Mouse (Mus musculus) C2C12 (cell line): ENCODE data around the gene Crispld2. TPM values are rescaled to one million over a fixed set of nuclear protein-coding genes. Genes with fewer than 3 reads are reported as not detected.

Experiments
- H3K27me3 ChIP-seq: one replicate; pipeline ENCODE4 v1.6.1; 2011; ENCODE audit not compliant: control insufficient read depth, insufficient read depth, insufficient read length
- H3K36me3 ChIP-seq: one replicate; pipeline ENCODE4 v1.6.1; 2011; ENCODE audit not compliant: control insufficient read depth, insufficient read depth
- H3K4me3 ChIP-seq: one replicate; pipeline ENCODE4 v1.5.1; 2011; ENCODE audit warnings: mild to moderate bottlenecking, control low read depth; ENCODE audit not compliant: poor library complexity, insufficient read depth, severe bottlenecking
- H3K79me2 ChIP-seq: one replicate; pipeline ENCODE4 v1.6.1; 2011; ENCODE audit not compliant: control insufficient read depth, insufficient read depth
- H3K79me3 ChIP-seq: one replicate; pipeline ENCODE4 v1.6.1; 2011; ENCODE audit warnings: low read depth, control low read depth
- H3ac ChIP-seq: one replicate; pipeline ENCODE3; 2011; ENCODE audit warnings: low read depth; ENCODE audit not compliant: control insufficient read depth, insufficient read length
- CEBPB ChIP-seq: IDR thresholded peaks from one replicate; pipeline ENCODE4 v1.6.1; 2011; ENCODE audit warnings: low read depth, mild to moderate bottlenecking, control low read depth, moderate library complexity
- CTCF ChIP-seq: IDR thresholded peaks from one replicate; pipeline ENCODE4 v1.5.1; 2011; ENCODE audit not compliant: control insufficient read depth, insufficient read depth, insufficient read length
- FOSL1 ChIP-seq: IDR thresholded peaks from one replicate; pipeline ENCODE4 v1.8.0; 2011; ENCODE audit warnings: mild to moderate bottlenecking, low read length; ENCODE audit not compliant: poor library complexity, insufficient read depth, severe bottlenecking
- MAX ChIP-seq: IDR thresholded peaks from one replicate; pipeline ENCODE4 v1.6.1; 2011; ENCODE audit warnings: mild to moderate bottlenecking, control low read depth
- MYOD1 ChIP-seq: IDR thresholded peaks from one replicate; pipeline ENCODE4 v1.6.1; 2011; ENCODE audit warnings: low read depth; ENCODE audit not compliant: control insufficient read depth, insufficient read length
- MYOG ChIP-seq: IDR thresholded peaks from one replicate; pipeline ENCODE4 v1.6.1; 2011; ENCODE audit not compliant: control insufficient read depth, insufficient read length; ENCODE audit errors: extremely low read depth
- USF1 ChIP-seq: IDR thresholded peaks from one replicate; pipeline ENCODE4 v1.6.1; 2011; ENCODE audit warnings: low read depth, mild to moderate bottlenecking, control low read depth, moderate library complexity
- polyA plus RNA-seq: library from polyadenylated mRNA; unstranded; fragments of >200 nt; fragmentation: generic; extraction: Trizol; gene quantifications from one replicate; pipeline ENCODE4 v1.2.1, GENCODE M21; 2012; ENCODE audit warnings: missing spikeins

Gene Crispld2
- polyA plus RNA-seq, 1 experiment, result 0.13 TPM

DNA sequence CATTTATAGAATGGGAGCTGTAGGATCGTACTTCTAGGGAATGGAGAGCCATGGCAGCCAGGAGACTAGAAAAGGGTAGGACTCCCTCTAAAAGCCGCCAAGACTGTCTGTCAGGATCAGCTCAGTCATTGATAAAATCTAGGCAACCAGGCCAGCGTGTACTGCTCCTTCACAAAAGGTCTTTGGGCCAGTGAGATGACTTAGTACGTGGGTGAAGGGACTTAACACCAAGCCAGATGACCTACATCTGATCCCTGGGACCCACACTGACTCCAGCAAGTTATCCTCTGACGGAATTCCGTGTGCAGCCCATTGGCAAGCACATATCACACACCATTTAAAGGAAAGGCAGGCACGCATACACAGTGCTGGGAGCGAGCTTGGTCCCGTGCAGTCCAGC, 14.9 kb downstream of the Crispld2 start:
- TF ChIP-seq FOSL1 (no peak), MAX (no peak), MYOG (no peak), USF1 (no peak), MYOD1 (no peak), CEBPB (no peak), CTCF (no peak)
- Histone ChIP-seq H3K36me3 (no peaks in the 10 kb centered on the region), H3ac (no peak overlapping the region), H3K79me2 (no peaks in the 10 kb centered on the region), H3K79me3 (no peaks in the 10 kb centered on the region), H3K27me3 (peaks cover 24% of the 10 kb centered on the region), H3K4me3 (no peak overlapping the region)

DNA sequence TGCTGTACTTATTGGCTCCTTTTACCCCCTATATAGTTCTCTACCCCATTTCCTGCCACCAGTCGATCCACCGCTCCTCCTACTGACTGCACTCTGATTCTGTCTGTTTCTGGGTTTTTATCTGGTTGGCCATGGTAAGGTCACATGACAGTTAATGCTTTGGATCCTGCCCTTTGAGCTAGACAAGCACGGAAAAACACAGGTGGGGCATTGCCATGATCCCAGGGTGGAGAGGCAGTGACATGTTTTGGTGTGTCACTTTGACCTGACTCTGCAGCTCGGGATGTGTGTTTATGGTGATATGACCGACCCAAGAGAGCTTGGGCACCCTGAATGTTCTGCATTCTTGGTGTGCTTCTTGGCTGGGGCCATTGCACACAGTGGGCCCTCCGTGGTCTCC, 17.0 kb downstream of the Crispld2 start:
- Histone ChIP-seq H3K4me3 (no peak overlapping the region), H3K79me3 (no peaks in the 10 kb centered on the region), H3K79me2 (no peaks in the 10 kb centered on the region), H3K36me3 (no peaks in the 10 kb centered on the region), H3ac (no peak overlapping the region), H3K27me3 (peaks cover 24% of the 10 kb centered on the region)
- no peak for TF ChIP-seq FOSL1
- peak; percentile 39 for TF ChIP-seq USF1
- TF ChIP-seq MYOD1, result no peak
- TF ChIP-seq CTCF, result no peak
- TF ChIP-seq CEBPB, result no peak

DNA sequence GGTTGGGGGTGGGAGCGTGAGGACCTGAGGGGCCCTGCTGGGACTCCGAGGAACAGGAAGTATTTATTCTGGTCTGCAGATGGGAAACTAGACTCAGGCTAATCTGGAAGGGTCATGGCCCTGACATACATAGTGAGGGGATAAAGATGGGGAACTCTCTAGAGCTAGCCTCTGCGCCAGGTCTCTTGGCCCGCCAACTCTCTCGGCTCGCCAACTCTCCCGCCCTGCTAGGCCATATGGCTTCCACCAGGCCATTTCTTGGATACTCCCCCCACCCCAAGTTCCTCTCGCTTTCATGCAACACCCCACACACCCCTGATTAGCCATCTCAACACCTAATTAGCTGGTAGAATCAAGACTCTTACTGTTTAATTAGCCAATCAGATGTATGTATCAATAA, 20.3 kb downstream of the Crispld2 start:
- no peaks in the 10 kb centered on the region for H3K36me3 ChIP-seq
- H3K79me2 ChIP-seq, result no peaks in the 10 kb centered on the region
- no peak overlapping the region for H3K4me3 ChIP-seq
- no peaks in the 10 kb centered on the region for H3K79me3 ChIP-seq
- peaks cover 24% of the 10 kb centered on the region for H3K27me3 ChIP-seq
- H3ac ChIP-seq, result no peak overlapping the region
- TF ChIP-seq FOSL1, result no peak
- TF ChIP-seq USF1, result no peak

DNA sequence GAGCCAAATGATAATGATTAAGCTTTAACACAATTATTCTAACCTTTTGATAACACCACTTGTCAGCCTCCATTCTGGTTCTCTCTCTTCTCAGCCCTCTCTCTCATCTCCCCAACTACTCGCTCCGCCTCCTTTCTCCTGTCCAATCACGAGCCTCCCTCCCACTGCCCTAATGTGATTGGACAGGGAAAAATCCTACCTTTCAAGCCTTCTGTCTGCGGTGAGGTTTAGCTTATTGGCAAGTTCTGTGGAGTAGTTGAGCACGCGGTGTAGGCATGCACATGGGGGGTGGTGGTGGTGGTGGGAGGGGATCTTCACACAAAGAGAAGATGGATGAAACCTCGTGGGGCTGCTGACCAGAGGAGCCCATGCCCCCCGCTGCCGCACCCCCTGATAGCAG, 20.7 kb downstream of the Crispld2 start:
- Histone ChIP-seq H3ac (no peak overlapping the region), H3K36me3 (no peaks in the 10 kb centered on the region), H3K79me2 (no peaks in the 10 kb centered on the region), H3K79me3 (no peaks in the 10 kb centered on the region), H3K27me3 (peaks cover 24% of the 10 kb centered on the region), H3K4me3 (no peak overlapping the region)
- TF ChIP-seq MYOG, result no peak
- TF ChIP-seq FOSL1, result no peak
- TF ChIP-seq CTCF, result no peak
- no peak for TF ChIP-seq MAX
- TF ChIP-seq CEBPB, result no peak

DNA sequence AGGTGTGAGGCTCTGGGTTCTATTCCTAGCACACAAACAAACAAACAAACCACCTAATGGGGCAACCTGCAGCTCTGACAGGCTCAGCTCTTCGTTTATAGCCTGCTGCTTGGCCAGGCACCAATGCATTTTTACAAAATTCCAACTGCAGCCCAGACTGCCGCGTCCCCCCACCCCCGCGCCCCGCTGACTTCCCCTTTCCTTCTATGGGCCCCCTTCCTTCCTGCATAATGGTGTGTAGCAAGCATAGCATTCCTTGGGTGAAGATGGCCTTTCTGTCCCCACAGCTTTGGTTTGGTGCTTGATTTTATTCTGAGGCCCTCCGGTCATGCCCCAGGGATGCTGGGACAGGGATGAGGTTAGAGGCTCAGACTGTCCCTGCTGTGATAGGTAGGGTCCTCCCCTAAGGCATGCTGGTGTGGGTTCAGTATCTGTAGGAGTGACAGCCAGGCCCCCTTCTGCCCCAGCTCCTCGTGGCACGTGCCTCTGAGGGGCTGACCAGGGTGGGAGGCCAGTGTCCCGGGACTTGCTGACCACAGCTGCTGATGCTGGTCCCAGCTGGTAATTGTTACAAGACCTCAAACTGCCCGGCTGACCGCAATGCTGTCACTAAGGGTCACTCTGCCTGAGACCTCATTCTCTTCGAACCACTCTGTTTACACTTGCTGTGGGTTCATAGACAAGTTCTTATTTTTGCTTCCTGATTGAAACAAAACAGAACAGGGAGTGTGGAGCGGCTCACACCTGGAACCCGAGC, 22.2 kb downstream of the Crispld2 start:
- no peaks in the 10 kb centered on the region for H3K36me3 ChIP-seq
- peak; percentile 14 for TF ChIP-seq FOSL1
- peak; percentile 16 for TF ChIP-seq USF1
- no peak for TF ChIP-seq CEBPB
- TF ChIP-seq MYOD1, result no peak
- no peak for TF ChIP-seq MYOG
- no peak for TF ChIP-seq MAX
- TF ChIP-seq CTCF, result no peak
- peaks cover 34% of the 10 kb centered on the region for H3K27me3 ChIP-seq
- H3K79me2 ChIP-seq, result no peaks in the 10 kb centered on the region
- no peaks in the 10 kb centered on the region for H3K79me3 ChIP-seq
- H3K4me3 ChIP-seq, result no peak overlapping the region
- H3ac ChIP-seq, result no peak overlapping the region

DNA sequence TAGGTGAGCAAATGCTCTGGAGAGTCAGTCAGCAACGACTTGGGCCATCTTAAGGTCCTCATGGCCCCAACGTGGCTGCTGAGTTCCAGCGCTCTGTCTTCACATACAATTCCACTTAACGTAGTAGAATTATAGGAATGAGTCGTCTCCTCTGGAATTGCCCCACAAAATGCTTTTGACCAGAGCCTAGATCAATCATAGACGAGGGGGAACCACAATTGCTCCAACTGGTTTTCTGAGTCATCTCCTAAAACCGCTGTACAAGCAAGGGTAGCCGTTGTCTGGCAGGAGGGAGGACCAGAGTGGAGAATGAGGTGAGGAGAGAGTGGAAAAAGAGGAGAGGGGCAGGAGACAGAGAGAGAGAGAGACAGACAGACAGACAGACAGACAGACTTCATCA, 23.7 kb downstream of the Crispld2 start:
- no peaks in the 10 kb centered on the region for H3K79me3 ChIP-seq
- no peaks in the 10 kb centered on the region for H3K36me3 ChIP-seq
- no peaks in the 10 kb centered on the region for H3K79me2 ChIP-seq
- peaks cover 35% of the 10 kb centered on the region for H3K27me3 ChIP-seq
- TF ChIP-seq MYOG (no peak), CEBPB (peak; percentile 53), USF1 (no peak), MAX (peak; percentile 86), MYOD1 (peak; percentile 27), FOSL1 (peak; percentile 85), CTCF (no peak)
- H3K4me3 ChIP-seq, result no peak overlapping the region
- no peak overlapping the region for H3ac ChIP-seq
